Mouse (Mus musculus): ENCODE measurements at regions not wholly inside any gene's neighbourhood (a gene's known extent, or its start where the extent isn't known, plus 50 kb on each side); places are given as distances from the start of the nearest gene placed in this dataset.
"Not testable (repeated sequence)": the region's sequence is repeated elsewhere in the genome, so short reads cannot be mapped to it uniquely, and the experiment has no call there.

DNA sequence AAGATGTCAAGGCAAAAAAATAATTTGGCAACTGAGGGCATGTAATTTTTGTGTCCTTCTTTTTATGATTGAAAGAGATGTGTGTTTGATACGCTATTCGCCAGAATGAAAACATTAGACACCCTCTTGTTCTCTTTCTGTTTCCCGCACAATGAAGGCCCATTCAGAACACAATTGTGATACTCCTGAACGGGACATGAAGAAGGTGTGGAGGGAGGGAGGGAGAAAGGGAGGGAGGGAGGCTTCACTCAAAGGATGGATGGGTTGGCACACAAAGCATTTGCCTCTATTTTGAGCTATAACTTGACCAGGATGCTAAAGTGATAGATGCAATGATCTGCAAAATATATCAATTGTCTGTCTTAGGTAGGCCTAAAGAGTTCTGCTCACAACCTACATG lies 132.0 kb upstream of the Kiz start:
- DNase-seq (ENCODE audit: low read depth, low spot score) = no peak

DNA sequence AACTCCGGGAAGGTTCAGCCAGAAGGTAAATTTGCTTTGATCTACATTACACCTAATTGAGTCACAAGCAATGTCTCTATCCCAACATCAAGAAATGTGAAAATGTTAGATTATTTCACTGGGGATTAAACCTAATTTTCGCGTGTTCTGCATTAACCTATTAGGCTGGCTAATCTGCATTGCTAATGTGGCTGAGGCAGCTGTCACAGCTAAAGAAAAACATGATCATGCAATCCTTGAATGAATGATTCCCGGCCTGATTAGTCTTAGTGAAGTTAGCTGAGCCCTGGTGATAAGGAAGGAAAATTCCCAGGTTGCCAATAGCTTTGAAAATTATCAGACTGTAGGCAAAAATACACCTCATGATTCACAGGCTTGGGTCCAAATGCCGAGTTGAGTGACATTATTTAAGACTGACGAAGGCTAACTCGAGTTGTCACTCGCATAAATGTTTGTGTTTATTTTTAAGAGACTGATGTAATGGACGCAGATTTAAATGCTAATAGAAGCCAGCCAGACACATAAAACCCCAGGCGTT lies 131.5 kb upstream of the Kiz start:
- no peak for DNase-seq (ENCODE audit: low read depth, low spot score)

DNA sequence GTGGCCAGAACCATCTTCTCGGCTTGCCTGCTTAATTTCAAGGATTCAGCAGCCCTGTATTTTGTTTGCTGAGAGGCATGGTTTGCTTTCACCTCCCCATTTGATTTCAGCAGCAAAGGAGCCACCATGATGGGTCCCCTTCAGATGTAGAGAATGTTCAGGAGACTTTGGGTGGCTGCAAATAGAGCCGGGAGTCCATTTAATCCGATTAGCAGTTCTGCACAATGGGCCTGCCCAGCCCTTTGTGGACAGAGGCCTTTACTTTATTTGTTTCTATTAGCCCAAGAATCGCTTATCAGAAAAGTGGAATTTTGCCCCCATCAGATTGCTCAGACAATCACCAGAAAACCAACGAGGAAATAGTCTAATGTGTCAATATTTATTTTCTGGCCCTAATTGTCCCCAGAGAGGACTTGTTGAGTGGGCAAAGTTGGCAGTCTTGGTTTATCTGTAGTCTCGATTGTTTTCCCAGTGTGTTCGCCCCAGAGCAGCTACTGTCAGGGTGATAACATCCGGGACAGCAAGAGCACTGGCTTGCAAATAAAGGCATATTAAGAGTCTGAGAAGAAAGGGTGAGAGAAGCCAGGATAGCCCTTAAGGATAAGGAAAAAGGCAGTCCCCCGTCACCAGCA lies 130.6 kb upstream of the Kiz start:
- no peak for DNase-seq (ENCODE audit: low read depth, low spot score)

DNA sequence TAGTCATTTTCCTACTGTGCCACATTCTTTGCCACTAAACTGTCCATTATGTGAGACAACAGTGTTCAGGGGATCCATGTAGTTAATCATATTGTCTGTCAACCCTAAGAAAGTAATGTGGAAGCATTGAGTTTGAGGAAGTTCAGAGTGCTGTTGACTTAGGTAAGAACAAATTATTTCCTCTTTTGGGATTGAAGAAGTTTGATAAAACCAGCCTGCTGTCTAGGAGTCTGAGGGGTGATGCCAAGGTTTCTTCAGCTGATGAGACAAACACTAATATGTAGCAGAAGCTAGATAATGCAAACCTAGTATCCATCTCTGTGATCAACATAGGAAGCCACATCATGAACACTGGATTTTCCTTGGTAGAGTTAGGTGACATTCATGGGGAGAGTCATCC lies 127.0 kb upstream of the Kiz start:
- DNase-seq (ENCODE audit: low read depth, low spot score) = no peak

DNA sequence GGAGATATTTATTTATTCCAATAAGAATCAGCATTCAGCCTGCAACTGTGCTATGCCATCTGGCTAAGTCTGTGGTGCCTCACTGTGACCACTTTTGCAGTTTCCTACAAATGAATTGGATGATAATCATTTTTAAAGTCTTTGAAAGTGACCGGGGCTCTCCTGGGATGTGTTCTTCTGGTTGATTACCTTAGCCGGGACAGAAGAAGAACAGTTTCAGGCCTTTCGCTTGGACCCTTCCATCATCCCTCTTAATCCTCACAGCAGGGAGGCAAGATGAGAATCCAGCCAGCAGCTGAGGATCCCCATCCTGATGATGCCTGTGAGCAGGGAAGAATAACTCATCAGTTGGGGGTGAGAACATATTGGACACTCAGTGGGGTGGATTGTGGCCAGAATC lies 124.6 kb upstream of the Kiz start:
- no peak for DNase-seq (ENCODE audit: low read depth, low spot score)

DNA sequence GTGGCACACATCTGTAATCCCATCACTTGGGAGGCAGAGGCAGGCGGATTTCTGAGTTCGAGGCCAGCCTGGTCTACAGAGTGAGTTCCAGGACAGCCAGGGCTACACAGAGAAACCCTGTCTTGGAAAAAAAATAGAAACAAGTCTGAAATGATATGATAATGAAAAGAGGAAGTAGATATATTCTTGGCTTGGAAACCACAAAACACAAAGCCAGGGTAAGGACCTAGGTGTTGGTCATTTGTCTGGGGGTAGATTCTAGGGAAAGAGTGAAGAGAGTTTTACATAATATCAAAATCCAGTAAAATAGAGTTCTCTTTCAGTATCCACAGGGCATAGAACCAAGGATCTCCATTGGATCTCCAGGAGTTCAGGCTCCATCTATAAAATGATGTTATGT lies 122.8 kb upstream of the Kiz start:
- not testable (repeated sequence) for DNase-seq (ENCODE audit: low read depth, low spot score)

DNA sequence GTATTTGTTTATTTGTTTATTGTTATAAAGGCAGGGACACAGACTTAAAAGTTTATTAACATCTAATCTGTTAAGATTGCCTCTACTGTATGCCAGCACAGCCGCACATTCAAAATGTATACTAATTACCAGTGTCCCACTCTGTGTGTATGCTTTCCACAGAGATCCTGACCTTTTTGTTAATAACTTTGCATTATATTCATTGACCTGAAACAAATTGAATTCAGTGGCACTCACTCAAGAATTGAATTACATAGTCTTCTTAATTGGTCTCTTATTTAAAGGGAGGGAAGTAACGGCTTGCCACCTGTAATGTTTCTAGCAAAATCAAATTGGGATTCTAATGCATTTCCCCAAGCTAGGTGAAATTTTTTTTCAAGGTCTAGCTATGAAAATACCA lies 111.3 kb upstream of the Kiz start:
- DNase-seq (ENCODE audit: low read depth, low spot score) = no peak

DNA sequence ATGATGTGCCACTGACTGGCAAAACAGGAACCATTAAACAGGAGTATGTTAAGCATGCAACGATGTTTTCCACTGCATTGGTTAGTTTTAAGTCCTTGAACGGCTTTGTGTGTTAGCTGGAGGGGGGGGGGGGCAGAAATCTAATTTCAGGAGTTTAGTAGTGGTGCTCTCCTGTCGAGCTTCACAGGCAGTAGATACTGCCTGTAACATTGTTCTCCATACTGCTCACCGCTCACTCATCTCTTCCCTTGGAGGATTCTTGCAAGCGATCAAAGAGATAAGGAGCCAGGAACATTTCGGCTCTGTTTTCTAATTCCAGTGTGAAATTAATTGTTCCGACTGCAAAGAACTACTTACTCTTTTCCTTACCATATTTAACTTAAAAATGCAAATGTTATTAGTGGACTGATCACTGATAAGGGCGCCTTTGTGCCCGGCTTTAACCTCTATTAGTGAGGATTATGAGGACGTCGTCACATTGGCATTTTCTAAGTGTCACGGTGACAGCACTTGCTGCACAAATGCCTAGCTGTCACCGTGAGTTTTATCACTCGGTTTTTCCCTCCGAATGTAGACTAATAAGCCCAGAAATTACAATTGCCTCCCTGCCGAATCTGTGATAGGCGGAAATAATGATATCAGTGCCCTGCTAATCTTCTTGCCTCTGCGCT lies 110.5 kb upstream of the Kiz start:
- DNase-seq (ENCODE audit: low read depth, low spot score) = no peak

DNA sequence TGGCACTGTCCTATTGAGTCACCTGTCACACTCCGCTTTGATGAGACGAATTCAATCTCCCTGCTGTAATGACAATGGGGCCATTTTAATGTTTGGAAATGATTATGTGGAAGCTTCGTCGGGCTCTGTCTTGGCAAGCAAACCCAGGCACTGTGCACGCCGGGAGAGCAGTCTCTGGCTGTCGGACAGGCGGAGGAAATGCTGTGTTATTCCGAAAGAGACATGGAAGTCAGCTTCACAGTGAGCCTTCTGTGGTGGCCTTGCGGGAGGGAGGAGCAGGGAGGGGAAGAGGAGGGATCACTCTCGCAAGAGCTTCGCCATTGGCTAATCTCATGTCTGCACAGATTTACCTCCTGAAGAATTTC lies 110.0 kb upstream of the Kiz start:
- DNase-seq (ENCODE audit: low read depth, low spot score) = no peak

DNA sequence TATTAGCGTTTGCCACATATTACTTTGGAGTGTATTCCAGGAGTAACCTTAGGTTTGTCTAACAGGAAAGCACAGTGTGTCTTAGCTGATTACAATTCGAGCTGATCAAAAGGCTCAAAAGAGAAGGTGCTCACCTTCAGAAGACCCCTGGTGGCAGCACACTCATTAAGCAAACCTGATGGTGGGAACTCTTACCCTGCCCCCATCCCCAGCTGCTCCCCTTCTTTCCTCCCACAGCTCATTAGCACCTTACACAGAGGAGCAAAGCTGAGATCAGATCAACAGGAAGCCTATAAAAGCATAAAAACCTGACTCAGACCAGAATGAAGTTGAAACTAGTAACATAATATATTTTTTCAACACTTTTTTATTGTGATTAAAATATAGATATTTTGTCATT lies 101.7 kb upstream of the Kiz start:
- no peak for DNase-seq (ENCODE audit: low read depth, low spot score)

DNA sequence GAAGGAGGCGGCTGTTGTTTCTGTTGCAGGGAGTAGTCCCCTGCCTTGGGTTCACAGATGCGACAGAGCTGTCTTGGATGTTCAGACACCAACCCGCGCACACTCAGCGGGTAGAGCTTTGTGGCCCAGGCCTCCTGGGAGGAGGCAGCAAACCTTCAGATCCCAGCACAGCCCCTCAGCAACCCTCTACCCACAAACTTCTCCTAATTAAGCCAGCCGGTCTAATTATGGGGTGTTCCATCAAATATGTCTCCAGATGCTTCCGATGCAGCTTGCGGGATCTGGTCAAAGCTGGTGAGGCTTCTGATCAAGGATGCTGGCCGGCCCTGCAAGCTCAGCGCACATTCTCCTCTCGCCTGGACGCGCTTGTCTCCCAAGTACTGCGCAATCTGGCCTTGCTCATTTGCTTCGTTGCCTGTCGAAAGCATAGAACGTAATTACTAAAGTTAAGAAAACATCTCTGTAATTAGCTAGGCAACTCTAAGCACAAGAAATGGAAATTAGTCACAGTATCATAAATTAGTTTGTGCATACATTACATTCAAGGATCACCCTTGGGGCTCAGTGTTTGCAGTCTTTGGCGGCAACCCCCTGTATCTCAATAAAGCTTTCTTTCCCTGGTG lies 92.0 kb upstream of the Kiz start:
- no peak for DNase-seq (ENCODE audit: low read depth, low spot score)

DNA sequence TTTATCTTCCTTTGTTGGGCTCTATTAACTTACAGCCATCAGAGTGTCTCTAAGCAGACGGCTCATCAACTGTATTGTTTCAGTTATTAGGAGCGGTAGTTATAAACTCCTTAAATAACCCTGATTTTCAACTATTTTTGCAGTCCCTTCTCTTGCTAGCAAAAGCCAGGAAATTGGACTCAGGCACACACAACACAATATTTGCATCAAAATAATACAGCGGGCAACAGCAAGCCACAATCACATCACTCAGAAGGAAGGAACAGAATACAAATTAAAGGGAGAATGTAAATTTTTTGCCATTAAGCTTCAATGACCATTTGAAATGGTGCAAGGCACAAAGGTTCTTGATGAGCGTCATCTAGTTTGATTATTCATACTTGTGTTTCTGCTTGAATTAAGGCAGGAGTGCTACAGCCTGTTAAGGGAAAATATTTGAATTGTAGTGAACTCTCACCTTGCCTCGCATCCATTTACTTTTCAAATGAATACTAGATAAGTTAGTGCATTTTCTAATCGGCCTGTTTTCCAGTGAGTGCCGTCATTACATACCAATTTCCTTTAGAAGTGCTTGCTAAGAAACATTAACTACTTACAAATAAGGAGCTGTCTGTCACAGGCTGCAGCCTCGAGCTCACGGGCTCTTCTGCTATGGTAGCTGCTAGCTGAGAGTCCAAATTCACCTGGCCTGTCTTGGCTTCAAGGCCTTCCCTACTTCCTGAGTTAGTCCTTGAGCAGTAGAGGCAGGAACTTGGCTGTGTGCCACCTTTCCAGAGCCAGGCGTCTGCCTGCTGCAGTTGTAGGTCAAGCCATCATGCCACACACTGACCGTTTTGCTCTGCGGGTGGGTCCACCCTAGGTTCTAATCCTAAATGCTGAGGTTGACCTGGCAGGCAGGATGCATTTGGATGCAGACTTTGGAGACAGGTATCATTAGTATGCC lies 91.1 kb upstream of the Kiz start:
- DNase-seq (ENCODE audit: low read depth, low spot score) = no peak

DNA sequence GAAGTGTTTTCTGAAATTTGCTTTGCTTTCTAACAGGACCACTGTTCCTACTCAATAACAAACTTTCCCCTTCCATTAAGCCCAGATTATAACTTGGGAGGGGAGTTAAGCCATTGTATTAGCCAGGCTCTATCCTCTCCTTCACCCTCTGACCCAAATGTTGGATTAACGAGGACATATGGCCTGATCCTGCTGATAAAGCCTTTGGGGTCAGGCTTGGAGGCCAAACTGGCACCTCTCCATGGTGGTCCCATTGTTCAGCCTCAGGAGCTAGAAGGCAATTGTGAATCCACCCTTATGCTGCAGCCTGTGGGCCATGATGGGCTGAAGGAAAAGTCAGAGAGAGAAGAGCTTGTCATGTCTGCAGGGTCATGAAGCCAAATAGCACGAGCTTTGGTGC lies 80.8 kb upstream of the Kiz start:
- DNase-seq (ENCODE audit: low read depth, low spot score) = no peak

DNA sequence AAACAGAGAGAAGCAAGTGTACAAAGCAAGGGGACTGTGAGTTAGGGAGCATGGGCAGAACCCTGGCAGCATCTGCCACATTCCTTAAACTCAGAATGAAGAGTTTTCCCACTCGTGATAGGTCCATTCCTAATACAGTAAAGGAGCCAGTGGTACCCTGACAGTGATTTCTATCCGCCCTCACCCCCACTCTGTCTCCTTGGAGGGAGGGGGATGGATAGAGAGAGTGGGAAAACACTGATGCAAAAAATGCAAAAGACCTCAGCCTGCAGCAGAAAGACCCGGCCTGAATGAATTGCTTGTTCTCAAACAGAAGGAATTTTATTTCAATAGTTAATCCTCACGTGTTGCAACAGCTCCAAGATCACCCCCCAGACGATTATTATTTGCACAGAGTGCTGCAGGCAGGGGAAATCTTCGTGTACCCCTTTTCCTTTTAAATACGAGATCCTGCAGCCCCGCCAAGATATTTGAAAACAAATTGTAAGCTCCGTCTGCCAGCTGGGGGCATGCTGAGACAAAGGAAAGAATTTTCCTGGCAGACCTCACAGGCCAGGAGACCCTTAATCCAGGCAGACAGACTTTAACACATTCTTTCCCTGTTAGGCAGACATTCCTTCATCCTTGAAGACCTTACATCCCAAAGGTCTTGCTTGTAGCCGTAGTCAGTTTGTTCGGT lies 68.4 kb upstream of the Kiz start:
- DNase-seq (ENCODE audit: low read depth, low spot score) = no peak

DNA sequence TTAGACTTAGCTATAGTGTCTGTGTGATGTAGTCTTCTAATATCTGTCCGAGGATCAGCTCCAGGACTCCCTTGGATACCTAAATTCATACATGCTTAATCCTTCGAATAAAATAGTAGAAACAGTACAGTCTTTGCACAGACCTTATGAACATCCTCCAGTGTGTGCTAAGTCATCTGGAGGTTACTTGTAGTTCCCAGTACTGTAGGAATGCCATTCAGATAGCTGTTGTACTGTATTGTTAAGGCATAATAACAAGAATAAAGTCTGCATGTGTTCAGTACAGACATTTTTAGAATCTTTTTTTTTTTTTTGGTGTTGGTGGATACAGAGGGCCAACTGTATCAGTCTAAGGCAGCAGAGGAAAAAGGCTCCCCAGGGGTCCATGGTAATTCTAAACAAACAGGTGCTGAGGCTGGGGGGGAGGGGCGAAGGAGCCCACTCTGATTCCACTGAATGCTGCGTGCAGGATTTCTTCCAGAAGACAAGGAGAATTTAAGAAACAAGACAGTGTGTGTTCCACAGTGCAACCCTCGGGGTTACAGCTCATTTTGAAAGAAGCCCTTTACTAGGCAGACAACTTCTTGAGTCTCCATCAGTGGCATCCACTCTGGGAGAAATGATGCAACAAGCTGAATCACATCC lies 67.7 kb upstream of the Kiz start:
- DNase-seq (ENCODE audit: low read depth, low spot score) = no peak

DNA sequence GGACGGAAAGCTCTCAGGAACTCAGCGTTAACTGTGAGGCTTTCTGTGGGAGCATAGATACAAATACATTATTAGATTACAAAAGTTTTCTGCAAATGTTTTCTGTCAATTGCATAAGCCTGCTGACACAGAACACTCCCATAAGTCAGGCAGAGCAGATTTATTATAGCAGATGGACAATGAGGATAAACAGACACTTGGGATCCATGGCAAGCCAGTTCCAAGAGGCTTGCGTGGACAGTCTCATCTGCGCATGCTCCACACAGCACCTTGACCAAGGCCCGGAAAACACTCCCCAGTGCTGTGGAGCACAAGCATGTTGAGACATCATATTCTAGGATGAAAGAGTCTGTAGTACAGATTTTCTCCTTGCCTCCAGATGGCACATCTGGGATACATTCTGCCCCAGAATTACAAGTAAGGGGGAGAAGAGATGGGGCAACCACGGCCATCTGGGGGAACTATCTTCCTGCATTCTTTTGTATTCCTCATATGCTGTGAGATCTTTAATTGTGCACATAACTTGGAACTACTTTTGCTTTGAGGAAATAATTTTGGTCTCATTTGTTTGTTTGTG lies 62.7 kb upstream of the Kiz start:
- no peak for DNase-seq (ENCODE audit: low read depth, low spot score)

DNA sequence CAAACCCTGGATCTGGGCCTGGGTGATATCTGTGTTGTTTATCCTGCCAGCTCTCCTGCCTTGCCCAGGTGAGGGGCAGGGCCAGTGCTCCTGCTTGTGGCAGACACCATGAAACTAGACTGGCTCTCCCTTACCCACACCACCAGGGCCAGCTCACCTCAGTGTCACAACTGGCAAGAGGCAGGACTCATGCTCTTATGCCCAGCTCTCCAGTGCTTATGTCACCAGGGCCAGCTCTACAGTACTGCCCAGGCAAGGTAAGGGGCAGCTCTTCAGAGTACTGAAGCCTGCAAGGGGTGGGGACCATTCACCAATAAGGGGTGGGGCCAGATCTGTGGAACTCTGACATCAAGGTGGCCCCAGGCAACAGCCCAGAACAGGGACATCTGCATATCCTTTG lies 52.7 kb upstream of the Kiz start:
- no peak for DNase-seq (ENCODE audit: low read depth, low spot score)
